Mouse (Mus musculus): ENCODE measurements around the gene Clec3b.

Gene Clec3b

GRCm38 (mm10) chr9:123173760-123174159 lies 23.0 kb downstream of the Clec3b start:
- H3K36me3 ChIP-seq (ENCODE audit: control insufficient read depth, insufficient read depth, low read length, poor library complexity, severe bottlenecking): no peaks in the 10 kb centered on the region
- DNase-seq (ENCODE audit: low read depth, low spot score): no peak
- no peaks in the 10 kb centered on the region for H3K27me3 ChIP-seq (ENCODE audit: control insufficient read depth, insufficient read depth, low read length, poor library complexity, severe bottlenecking)

- DNase-seq (ENCODE audit: low read depth, low spot score): no peak
- Histone ChIP-seq H3K27me3 (ENCODE audit: control insufficient read depth, insufficient read depth, low read length, poor library complexity, severe bottlenecking) (no peaks in the 10 kb centered on the region), H3K36me3 (ENCODE audit: control insufficient read depth, insufficient read depth, low read length, poor library complexity, severe bottlenecking) (no peaks in the 10 kb centered on the region)
Observed at GRCm38 (mm10) chr9:123174356-123174755, 23.6 kb downstream of the Clec3b start.

GRCm38 (mm10) chr9:123177380-123178048 lies 26.8 kb downstream of the Clec3b start:
- H3K36me3 ChIP-seq (ENCODE audit: control insufficient read depth, insufficient read depth, low read length, poor library complexity, severe bottlenecking): no peaks in the 10 kb centered on the region
- DNase-seq (ENCODE audit: low read depth, low spot score): no peak
- no peaks in the 10 kb centered on the region for H3K27me3 ChIP-seq (ENCODE audit: control insufficient read depth, insufficient read depth, low read length, poor library complexity, severe bottlenecking)

- Histone ChIP-seq H3K27me3 (ENCODE audit: control insufficient read depth, insufficient read depth, low read length, poor library complexity, severe bottlenecking) (no peaks in the 10 kb centered on the region), H3K36me3 (ENCODE audit: control insufficient read depth, insufficient read depth, low read length, poor library complexity, severe bottlenecking) (no peaks in the 10 kb centered on the region)
- DNase-seq (ENCODE audit: low read depth, low spot score): no peak
Observed at GRCm38 (mm10) chr9:123180003-123180402, 29.3 kb downstream of the Clec3b start.

DNA sequence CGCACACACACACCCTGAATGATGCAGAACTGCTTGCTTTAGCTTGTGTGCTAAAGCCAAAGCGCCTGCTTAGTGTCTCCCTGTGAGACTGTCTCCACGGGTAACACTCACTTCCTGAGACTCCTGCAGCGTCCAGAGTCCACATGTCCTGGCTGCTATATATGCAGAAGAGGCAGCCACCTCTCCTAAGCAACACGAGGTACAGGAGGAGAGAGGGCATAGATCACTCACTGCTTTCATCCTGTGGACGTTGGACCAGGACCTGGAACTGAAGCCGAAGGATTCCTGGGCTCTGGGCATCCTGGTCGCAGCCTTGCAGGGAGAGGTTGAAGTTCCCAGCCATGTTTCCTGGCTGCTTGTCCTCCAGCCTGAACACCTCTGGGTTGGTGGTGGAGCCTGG lies 32.5 kb downstream of the Clec3b start:
- no peaks in the 10 kb centered on the region for H3K27me3 ChIP-seq (ENCODE audit: control insufficient read depth, insufficient read depth, low read length, poor library complexity, severe bottlenecking)
- no peaks in the 10 kb centered on the region for H3K36me3 ChIP-seq (ENCODE audit: control insufficient read depth, insufficient read depth, low read length, poor library complexity, severe bottlenecking)
- DNase-seq (ENCODE audit: low read depth, low spot score): no peak

DNA sequence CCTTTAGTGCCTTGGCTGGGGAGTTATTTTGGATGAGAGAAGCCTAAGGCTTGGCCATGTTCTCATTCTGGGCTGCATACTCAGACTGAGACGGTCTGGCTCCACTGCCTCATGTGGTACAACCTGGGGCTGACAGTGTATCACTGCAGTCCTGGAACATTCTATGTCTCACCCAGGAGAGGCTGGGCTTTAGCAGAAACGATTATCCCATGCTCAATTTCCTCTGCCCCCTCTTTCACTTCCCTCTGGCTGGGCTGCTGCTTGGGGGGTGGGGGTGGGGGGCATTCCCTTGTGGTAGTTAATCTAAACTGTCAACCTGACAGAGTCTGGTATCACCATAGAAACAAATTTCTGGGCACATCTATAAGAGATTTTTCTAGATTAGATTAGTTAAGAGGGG lies 34.8 kb downstream of the Clec3b start:
- no peak for DNase-seq (ENCODE audit: low read depth, low spot score)
- H3K27me3 ChIP-seq (ENCODE audit: control insufficient read depth, insufficient read depth, low read length, poor library complexity, severe bottlenecking): no peaks in the 10 kb centered on the region
- H3K36me3 ChIP-seq (ENCODE audit: control insufficient read depth, insufficient read depth, low read length, poor library complexity, severe bottlenecking): no peaks in the 10 kb centered on the region

GRCm38 (mm10) chr9:123186151-123186550 lies 35.4 kb downstream of the Clec3b start:
- Histone ChIP-seq H3K27me3 (ENCODE audit: control insufficient read depth, insufficient read depth, low read length, poor library complexity, severe bottlenecking) (no peaks in the 10 kb centered on the region), H3K36me3 (ENCODE audit: control insufficient read depth, insufficient read depth, low read length, poor library complexity, severe bottlenecking) (no peaks in the 10 kb centered on the region)
- no peak for DNase-seq (ENCODE audit: low read depth, low spot score)

GRCm38 (mm10) chr9:123187589-123187988 lies 36.8 kb downstream of the Clec3b start:
- Histone ChIP-seq H3K27me3 (ENCODE audit: control insufficient read depth, insufficient read depth, low read length, poor library complexity, severe bottlenecking) (no peaks in the 10 kb centered on the region), H3K36me3 (ENCODE audit: control insufficient read depth, insufficient read depth, low read length, poor library complexity, severe bottlenecking) (no peaks in the 10 kb centered on the region)
- no peak for DNase-seq (ENCODE audit: low read depth, low spot score)

GRCm38 (mm10) chr9:123188271-123188670 lies 37.5 kb downstream of the Clec3b start:
- Histone ChIP-seq H3K36me3 (ENCODE audit: control insufficient read depth, insufficient read depth, low read length, poor library complexity, severe bottlenecking) (no peaks in the 10 kb centered on the region), H3K27me3 (ENCODE audit: control insufficient read depth, insufficient read depth, low read length, poor library complexity, severe bottlenecking) (no peaks in the 10 kb centered on the region)
- DNase-seq (ENCODE audit: low read depth, low spot score): no peak

- H3K27me3 ChIP-seq (ENCODE audit: control insufficient read depth, insufficient read depth, low read length, poor library complexity, severe bottlenecking): no peaks in the 10 kb centered on the region
- no peak for DNase-seq (ENCODE audit: low read depth, low spot score)
- no peaks in the 10 kb centered on the region for H3K36me3 ChIP-seq (ENCODE audit: control insufficient read depth, insufficient read depth, low read length, poor library complexity, severe bottlenecking)
Observed at GRCm38 (mm10) chr9:123200116-123200515, 49.4 kb downstream of the Clec3b start.

DNA sequence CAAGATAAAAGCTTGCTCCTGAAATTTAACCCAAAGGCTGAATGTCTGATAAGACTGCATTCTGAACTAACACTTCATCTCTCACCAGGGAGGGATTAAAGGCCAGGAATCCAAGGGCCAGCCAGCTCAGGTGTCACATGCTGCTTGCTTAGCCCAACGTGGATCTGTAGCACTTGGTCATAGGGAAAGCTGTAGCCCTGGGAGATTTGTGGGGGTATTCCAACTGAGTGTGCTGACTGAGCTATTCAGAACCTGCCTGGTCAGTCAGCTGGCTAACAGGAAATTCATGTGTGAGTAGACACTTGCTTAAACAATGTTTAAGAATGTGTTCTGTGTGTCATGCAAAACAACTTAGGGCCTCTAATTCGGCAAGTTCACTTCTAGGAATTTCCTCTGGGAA lies 55.8 kb downstream of the Clec3b start:
- Histone ChIP-seq H3K36me3 (ENCODE audit: control insufficient read depth, insufficient read depth, low read length, poor library complexity, severe bottlenecking) (no peaks in the 10 kb centered on the region), H3K27me3 (ENCODE audit: control insufficient read depth, insufficient read depth, low read length, poor library complexity, severe bottlenecking) (no peaks in the 10 kb centered on the region)
- no peak for DNase-seq (ENCODE audit: low read depth, low spot score)

- DNase-seq (ENCODE audit: low read depth, low spot score): no peak
- Histone ChIP-seq H3K27me3 (ENCODE audit: control insufficient read depth, insufficient read depth, low read length, poor library complexity, severe bottlenecking) (no peaks in the 10 kb centered on the region), H3K36me3 (ENCODE audit: control insufficient read depth, insufficient read depth, low read length, poor library complexity, severe bottlenecking) (no peaks in the 10 kb centered on the region)
Observed at GRCm38 (mm10) chr9:123206948-123207347, 56.2 kb downstream of the Clec3b start.

Measured in splenic B cell, adult 2 months (primary cell).